Mouse (Mus musculus) right cerebral cortex, postnatal 25 days (tissue): Measurements from ENCODE around the gene Hddc3.

Source experiments
- DNase-seq: peaks from one replicate; pipeline ENCODE4 v3.0.0; 2022

The Hddc3 gene

GRCm38 (mm10) chr7:80336932-80337331 is 6.0 kb upstream of the Hddc3 start:
- DNase-seq, result no peak

- no peak for DNase-seq
Observed at GRCm38 (mm10) chr7:80339371-80339770, 3.5 kb upstream of the Hddc3 start.

- DNase-seq, result peak; percentile 98
Observed at GRCm38 (mm10) chr7:80339793-80340628, 2.9 kb upstream of the Hddc3 start.

GRCm38 (mm10) chr7:80340793-80341192 is 2.1 kb upstream of the Hddc3 start, which contains the start of gene Unc45a:
Unc45a (minus strand) TSS chr7:80341005.
- DNase-seq, result peak; percentile 61

DNA sequence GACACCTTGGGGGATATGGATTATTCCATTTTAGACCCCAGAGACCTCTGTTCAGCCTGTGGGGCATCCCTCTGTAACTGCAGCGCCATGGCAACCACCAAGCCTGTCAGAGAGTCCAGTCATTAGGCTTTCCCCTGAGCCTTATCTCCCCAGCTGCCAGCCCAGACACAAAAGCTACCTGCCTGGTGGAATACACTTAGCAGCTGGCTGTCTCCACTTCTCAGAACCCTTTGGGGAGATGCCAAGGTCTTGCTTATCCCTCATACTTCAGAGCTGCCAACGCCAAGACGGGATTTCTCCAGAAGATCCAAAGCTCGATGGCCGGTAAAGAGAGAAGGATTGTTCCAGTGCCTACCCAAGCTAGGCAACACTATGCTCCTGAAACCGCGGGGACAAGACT is 1.1 kb upstream of the Hddc3 start:
- no peak for DNase-seq

DNA sequence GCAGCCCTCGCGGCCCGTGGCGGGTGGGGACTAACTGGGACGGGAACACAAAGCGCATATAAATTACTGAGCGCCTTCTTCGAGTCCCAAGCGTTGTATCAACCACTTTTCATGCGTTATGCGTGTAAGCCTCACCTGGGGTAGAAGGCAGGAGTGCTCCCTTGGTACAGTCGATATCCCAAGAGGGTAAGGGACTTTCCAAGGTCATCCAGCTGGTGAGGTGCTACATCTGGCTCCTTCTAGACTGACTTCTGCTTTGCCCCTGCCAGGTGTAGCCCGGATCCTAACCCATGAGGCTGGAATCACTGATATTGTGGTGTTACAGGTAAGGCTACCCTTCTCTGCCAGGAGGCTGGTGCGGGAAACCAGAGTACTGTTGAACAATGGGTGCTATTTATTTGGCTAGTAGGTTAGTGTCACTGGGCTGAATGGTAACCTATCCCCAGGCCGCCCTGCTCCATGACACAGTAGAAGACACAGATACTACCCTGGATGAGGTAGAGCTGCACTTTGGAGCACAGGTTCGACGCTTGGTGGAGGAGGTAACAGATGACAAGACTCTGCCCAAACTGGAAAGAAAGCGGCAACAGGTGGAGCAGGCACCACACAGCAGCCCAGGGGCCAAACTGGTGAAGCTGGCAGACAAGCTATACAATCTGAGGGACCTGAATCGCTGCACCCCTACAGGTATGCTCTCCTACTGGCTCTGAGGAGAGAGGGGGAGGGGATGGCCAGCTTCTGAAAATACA is 540 bp downstream of the Hddc3 start:
- no peak for DNase-seq

DNA sequence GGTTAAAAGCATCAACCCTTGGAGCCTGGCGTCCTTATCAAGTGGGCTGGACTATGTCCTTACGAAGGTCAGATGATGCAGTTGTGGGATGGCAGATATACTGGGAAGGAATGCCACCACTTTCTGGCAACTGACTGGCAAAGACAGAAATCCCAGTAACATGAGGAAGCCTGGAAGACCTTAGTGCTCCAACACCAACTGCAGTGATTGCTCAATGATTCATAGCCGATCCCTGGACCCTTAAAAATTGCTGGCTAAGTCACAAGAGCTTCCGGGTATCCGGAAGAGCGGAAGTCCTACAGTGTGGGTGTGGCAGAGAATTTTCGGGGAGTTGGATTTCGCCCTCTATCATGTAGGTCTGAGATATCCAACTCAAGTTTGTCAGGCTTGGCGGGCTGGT is 3.3 kb downstream of the Hddc3 start:
- DNase-seq, result no peak

DNA sequence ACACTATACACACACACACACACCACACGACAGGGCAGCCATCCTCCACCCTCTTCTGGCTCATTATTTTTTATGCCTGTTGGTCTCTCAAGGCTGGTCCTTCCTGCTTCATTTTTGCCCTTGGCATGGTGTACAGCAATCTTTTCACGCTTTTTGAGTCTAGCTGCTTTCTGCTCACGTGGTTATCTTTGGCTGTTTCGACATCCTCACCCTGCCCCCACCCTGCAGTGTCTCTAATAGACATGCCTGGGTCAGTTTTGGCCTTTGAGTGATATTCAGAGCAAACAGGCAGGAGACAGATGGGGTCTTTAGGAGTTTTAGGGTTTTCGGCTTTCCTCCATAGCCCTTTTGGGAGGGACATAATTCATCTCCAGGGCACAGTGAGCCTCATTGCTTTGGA is 3.9 kb downstream of the Hddc3 start:
- DNase-seq, result no peak

DNA sequence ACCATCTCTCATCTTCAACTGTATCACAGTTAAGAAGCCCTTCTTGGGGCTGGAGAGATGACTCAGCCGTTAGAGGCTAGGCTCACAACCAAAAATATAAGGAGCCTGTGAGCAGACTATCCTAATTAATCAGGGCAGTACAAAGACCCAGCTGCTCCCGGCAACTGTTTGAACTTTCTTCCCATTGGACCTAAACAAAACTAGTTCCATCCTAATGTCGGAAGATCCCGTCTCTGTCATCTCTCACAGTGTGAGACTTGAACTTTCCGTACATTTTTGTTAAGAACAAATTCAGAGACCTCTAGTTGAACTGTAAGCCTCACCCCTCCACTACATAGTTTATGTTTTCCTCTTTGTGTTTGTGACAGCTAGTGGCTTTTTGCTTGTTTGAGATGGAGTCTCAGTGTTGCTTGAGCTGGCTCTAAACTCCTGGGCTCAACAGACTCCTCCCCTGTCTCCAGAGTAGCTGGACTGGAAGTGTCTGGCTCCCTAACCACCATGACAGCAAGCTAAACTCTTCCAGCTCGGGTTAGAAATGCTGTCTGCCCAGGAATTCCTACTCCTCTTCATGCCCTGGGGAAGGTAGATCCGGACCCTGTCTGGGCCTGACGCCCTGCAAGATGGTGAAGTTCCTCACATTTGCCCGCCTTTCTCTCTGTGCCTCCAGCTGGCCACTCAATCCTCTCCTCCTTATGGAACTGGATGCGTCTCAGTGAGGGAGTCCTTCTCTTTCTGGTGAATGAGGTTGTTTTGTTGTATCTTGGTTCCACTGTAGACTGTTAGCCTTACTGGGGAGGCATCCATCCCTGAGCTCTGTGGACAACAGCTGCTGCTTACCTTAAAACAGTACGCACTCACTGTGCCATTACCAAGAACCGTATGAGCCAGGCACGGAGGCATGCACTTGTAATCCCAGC is 5.0 kb downstream of the Hddc3 start:
- no peak for DNase-seq

DNA sequence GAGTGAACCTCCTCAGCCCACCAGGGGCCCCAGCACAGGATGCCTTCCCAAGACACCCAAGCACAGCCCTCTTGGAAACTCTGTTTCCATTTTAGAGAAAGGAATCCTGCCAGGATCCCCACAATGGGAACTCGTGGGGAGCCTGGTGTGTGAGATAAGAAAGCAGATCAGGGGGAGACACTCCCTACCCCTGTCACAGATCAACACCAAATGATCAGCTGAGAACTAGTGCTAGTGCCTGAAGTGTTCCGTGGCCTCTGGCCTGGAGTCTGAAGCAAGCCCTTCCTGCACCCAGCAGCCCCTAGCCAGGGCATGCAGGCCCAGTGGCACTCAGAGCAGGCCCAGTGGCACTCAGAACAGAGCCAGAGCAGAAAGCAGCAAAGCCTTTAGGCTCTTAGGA is 7.9 kb downstream of the Hddc3 start:
- DNase-seq, result no peak

DNA sequence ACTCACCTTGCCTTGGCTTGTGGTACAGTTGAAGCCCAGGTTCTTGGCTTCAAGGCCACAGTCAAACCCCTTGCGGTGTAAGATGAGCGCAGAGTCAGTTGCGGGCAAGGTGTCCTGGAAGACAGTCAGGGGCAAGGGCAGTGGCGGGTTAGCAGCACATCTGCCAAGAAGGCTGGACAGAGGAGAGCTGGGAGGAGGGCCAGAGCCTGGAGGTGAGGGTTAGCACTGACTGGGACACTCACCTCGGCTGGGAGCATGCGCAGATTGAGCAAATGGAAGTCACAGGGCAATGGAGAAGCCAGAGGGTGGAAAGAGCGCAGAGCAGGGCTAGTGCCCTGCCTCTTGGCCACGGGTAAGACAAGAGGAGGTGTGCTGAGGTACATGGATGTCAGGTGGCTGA is 10.0 kb downstream of the Hddc3 start:
- no peak for DNase-seq

DNA sequence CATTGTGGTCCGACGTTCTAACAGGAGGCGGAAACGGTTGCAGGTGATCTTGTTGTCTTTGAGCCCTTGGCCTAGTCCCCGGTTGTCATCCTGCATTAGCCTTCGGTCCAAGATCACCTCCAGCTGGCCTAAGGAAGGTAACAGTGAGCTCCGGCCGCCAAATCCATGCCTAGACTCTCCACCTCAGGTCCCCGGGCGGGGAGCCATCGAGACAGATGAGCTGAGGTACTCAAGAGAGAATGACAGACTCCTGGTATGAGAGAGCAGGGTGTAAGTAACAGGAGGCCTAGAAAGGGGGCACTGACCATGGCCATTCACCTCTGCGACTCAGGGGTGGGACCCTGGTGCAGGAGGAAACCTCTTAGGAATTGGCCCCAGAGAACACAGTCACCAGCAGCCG is 13.4 kb downstream of the Hddc3 start:
- DNase-seq, result no peak

DNA sequence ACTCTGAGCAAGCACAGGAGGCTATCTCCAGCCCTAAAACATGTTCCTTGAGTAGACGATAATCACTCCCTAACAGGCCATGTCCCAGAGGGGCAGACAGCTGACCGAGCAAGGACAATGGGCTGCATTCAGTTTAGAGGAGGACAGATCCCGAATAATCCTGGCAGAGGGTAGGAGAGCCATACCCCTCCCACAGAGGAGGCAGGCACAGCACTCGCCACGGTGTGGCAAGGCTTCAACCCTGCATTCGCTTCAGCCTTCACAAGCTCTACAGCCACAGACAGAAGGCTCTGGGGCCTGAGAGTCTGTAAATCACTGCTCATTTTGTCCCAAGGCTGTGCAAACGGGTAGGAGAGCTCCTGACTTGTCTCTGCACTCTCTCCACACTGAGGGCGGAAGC is 14.3 kb downstream of the Hddc3 start:
- no peak for DNase-seq

DNA sequence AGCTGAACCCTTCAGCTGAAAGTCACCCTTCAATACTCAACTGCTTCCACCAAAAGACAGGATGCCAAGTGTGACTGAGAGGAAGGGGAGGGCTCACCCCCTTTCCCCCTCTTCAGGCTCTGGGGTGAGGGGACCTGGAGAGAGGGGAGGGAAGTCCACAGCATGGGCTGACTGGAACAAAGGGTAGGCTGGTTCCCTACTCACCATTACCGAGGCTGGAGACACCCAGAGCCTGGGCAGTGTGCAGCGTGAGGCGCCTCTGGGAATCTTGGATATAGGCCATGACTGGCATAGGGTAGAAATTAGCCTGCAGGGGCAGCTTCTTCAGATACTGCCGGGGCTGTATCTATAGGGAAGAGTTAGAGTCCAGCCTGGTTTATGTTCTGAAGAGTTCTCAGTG is 15.1 kb downstream of the Hddc3 start:
- no peak for DNase-seq

GRCm38 (mm10) chr7:80360435-80360834 is 17.5 kb downstream of the Hddc3 start:
- DNase-seq, result no peak

GRCm38 (mm10) chr7:80365759-80366158 is 22.9 kb downstream of the Hddc3 start:
- no peak for DNase-seq

- no peak for DNase-seq
Observed at GRCm38 (mm10) chr7:80367232-80367631, 24.3 kb downstream of the Hddc3 start.

DNA sequence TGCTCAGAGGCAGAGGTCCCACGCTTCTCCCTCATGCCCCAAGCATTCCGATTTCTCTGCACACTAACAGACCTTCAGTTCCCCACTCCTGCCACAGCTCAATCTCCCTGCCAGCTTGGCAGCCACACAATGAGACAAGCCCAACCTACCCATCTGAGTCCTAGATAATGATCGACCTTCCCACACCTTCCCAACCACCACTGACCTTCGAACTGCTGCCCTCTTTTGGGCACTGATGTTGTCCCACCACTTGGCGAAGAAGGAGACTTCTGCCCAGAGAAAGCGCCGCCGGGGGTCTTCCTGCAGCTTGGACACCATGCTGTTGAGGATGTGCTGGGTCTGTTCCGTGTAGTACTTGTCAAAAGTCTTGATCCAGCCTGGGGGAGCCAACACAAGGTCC is 25.1 kb downstream of the Hddc3 start:
- no peak for DNase-seq

- no peak for DNase-seq
Observed at GRCm38 (mm10) chr7:80368635-80369421, 25.9 kb downstream of the Hddc3 start.

- DNase-seq, result no peak
Observed at GRCm38 (mm10) chr7:80369461-80369860, 26.6 kb downstream of the Hddc3 start.

GRCm38 (mm10) chr7:80369967-80370431 is 27.1 kb downstream of the Hddc3 start:
- DNase-seq, result no peak

DNA sequence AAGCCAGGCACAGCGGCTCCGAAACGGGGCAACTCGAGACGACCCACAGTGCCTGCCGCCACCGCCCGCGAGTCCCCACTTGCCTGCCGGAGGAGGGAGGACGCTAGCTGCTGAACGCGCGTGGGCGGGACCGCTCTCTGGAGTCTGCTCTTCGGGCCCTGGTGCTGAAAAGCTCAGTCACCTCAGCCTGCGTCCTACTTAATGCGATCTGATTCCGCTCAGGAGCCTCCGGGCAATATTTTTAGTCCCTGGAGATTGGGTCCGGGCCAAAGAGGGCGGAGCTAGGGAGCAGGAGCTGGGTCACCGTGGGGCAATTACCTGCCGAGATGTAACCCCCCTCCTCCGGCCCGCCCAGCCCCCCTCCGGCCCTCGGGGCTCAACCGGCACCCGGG is 27.7 kb downstream of the Hddc3 start:
- peak; percentile 82 for DNase-seq
